Mouse (Mus musculus): Measurements from ENCODE around the gene Prpsap2.

Prpsap2 gene

GRCm38 (mm10) chr11:61714346-61715117, 47.4 kb downstream of the Prpsap2 start:
- peak; percentile 88 for DNase-seq

GRCm38 (mm10) chr11:61713157-61713855, 48.6 kb downstream of the Prpsap2 start:
- DNase-seq = no peak

DNA sequence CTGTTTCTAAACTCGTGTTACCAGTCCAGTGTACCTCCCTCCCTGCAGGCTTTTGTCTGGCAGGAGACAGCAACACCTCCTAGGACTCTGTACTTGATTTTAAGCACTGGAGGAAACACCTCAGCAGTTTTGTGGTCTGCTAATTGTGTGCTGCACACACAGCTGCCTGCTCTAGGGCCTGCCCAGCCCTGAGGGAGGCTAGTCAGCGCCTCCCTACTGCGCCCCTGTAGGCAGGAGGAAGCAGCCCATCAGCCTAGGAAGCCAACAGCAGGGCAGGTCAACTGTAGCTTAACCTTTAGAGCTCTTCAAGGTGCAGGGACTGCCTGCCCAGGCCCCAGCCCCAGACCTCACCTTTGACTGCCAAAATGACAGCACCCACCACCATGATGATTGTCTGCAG, 53.0 kb downstream of the Prpsap2 start:
- DNase-seq = no peak

DNA sequence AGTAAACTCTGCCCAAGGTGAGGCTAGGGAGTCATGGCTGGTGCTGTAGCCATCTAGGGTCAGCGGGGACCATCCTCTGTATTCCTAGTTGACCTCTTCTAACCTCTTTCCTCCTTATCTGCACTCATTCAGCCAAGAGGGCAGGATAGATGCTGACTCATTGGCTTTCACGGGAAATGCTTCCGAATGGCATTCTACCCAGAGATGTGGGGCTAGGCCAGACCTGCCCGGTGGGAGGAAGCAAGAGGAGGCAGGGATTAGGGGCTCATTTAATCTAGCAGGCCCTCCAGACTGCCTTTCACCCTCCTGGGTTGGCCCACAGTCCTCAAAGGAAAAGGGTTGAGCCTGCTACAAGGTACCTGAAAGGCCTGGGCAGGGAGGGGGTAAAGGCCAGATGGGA, 55.7 kb downstream of the Prpsap2 start:
- DNase-seq = no peak

- no peak for DNase-seq
These were observed 56.3 kb downstream of the Prpsap2 start for GRCm38 (mm10) chr11:61705581-61705980.

GRCm38 (mm10) chr11:61702494-61702893, 59.4 kb downstream of the Prpsap2 start:
- DNase-seq = no peak

DNA sequence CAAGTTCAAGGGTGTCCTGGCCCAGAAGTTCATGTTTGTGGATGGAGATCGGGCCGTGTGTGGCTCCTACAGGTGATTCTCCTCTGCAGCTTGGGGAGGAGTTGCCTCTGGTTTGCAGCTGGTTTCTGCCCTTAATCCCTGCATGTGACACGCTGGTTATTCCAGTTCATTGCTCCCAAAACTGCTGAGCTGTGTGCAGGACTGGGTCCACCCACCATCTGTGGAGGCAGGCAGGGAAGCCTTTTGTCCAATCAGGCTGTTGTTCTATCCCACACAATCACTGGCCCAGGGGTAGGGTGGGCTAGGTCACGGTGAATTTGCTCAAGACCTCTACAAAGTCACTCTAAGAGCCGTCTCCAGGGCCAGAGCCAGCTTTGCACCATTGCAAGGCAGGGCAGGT, 60.2 kb downstream of the Prpsap2 start:
- peak; percentile 58 for DNase-seq

DNA sequence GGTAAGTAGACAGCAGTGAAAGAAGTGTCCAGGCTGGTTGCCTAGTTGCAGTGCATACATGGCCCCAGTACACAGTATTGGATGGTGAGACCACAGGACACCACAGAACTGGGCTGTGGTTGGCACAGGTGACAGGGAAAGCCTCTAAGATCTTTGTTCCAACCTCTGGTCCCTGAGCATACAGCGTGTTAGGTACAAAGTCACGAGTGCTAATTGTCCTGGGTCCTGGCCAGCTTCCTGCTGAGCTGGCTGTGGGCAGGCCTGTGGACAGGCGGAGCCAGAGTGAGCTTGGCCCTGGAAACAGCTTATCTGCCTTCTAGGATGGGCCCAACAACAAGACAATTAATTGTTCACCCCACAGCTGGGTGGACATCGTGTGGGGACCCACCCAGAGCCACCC, 62.0 kb downstream of the Prpsap2 start:
- peak; percentile 48 for DNase-seq

GRCm38 (mm10) chr11:61699460-61699859, 62.4 kb downstream of the Prpsap2 start:
- DNase-seq = no peak

DNA sequence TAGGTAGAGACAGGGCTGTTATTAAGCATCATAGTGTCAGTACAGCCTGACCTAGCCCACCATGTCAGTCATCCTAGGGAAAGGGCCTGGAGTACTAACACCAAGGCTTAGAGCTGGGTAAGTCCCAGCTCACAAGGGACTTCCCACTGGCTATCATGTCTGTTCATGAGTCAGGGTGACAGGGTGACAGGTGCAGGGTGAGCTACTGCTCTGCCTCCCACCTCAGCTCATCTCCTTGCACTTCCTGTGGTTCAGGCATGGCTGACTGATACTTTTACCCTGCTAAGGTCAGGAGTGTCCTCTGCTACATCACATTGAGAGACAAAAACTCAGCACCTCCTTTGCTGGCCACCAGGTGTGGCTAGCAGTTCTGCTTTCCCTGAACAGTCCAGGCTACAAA, 63.0 kb downstream of the Prpsap2 start:
- no peak for DNase-seq

- no peak for DNase-seq
These were observed 68.9 kb downstream of the Prpsap2 start for GRCm38 (mm10) chr11:61692996-61693395.

- no peak for DNase-seq
These were observed 74.3 kb downstream of the Prpsap2 start for GRCm38 (mm10) chr11:61687595-61687994.

- no peak for DNase-seq
These were observed 74.9 kb downstream of the Prpsap2 start for GRCm38 (mm10) chr11:61686906-61687453.

GRCm38 (mm10) chr11:61686141-61686540, 75.7 kb downstream of the Prpsap2 start:
- no peak for DNase-seq

DNA sequence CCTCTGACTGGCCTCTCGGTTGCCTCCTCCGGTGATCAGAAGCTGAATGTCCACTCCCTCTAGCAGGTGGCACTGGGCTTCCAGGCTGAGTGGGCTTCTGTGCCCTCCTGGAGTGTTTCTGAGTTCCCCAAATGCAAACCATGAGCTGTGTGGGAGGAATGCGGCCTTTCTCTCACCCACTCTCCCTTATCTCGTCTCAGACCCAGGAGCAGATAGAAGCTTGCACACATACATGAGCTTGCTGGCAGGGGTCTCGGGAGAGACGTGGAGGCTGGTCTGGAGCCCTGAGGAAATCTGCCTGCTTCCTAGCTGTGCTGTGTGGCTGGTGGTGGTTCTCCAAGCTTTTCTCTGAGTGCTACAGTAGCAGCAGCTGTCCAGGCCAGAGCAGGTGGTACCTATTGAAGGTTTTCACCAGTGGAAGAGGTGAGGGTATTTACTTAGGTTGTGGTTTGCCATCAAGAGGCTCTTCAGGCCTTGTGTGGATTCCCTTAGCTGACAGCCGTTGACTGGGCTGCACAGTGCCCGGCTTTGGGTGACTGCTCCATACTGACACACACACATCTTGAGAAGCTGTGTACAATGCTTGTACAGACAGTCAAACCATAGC, 76.7 kb downstream of the Prpsap2 start:
- no peak for DNase-seq

DNA sequence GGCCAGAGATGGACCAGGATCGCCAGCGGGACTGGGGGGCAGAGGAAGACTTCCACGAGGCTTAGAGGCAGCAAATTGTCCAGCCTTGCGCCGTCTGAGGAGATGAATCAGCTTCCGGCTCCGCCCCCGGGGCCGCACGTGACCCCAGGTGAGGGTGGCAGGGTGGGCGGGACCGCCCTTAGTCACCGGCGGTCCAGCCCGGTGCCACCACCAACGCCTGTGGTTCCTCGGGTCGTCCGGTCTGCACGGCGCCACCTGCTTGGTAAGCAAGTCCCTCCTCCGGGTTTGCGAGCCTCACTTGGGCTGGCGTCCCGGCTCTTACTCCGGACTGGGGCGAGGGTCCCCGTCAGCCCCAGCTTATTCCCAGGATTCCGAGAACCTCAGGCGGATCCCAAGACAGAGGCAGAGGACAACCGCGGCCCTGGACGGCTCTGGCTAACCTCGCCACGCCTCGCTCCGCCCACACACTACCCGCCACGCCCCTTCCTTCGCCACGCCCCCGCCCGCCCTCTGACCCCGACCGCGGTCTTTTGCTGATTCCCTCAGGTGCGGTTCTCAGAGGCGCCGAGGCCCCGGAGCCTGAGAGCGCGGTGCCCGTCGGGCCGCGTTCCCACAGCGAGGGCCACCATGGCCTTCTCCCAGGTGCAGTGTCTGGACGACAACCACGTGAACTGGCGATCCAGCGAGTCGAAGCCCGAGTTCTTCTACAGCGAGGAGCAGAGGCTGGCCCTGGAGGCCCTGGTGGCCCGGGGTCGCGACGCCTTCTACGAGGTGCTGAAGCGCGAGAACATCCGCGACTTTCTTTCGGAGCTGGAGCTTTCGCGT, 77.8 kb downstream of the Prpsap2 start, which contains the start of gene Fam83g:
TSS of gene Fam83g (plus strand) at position 185 of the 825 bp plus-strand sequence.
- DNase-seq = peak; percentile 49

All from retina, postnatal 1 day (tissue).